Mouse (Mus musculus): ENCODE measurements around the gene Spsb2. TPM values are rescaled to one million over a fixed set of nuclear protein-coding genes. Genes with fewer than 3 reads are reported as not detected.

Gene Spsb2
- polyA plus RNA-seq (2014; fragmentation: Illumina TruSeq; extraction: RNeasy Lipid Tissue Mini Kit (QIAGEN cat#74804); ENCODE audit: insufficient read depth, low read depth, low replicate concordance) = 15.0 TPM

DNA sequence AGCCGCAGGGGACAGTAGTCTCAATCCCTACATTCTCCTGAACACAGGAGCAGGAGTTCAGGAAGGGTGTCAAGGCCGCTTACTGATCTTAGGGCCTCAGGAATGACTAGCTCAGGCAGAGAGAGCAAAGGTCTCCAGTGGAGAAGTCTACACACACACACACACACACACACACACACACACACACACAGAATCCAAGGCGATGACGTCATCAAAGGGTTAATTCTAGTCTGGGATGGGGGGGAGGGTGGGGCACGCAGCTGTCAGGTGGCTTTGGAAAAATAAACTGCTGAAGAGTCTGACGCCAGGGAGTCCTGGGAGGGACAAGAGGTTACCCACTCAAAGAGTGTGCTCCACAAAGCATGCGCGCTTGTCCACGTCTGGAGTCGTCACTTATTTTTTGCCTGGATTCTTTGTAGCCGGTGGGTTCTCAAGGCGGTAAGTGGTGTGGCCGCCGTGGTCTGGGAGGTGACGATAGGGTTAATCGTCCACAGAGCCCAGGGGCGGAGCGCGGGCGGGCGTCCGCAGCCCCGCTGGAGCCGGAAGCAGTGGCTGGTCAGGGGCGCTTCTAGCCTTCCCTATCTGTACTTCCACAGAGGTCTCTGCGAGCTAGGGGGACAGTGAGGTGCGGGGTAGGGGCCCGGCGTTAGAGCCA is at the start of gene Spsb2:
Gene Spsb2 (plus strand): TSS at position 304 of the 655 bp plus-strand sequence.

DNA sequence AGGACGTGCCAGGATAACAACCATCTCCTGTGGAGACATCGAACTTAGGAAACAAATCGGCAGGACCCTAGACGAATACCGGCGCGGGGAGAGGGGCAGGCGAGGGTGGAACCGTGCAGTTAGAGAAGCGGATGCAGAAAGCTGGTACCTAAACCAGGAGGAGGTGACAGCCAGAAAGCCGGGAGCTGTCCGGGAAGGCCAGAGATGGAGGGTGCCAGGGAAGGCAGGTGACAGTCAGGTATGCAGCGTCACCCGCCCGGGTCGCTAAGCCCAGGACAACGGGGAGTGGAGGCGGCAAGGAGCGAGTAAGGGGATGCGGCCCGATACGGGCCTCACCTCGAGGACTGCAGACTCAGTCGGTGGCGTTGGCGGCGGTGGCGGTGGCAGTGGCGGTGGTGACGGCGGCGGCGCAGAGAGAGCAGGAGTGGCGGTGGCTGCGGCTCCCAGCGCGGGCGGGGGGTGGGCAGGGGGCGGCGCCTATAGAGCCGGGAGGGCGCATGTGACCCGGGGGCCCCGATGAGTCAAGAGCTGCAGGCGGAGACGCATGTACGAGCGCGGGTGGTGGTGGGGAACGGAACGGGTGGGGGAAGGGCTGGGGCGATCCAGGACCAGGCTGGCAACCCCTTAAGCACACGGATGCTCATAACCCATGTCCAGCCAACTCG is 39.2 kb upstream of the Spsb2 start, which contains the start of gene Eno2:
Gene Eno2 (minus strand): TSS at position 573 of the 665 bp plus-strand sequence.

DNA sequence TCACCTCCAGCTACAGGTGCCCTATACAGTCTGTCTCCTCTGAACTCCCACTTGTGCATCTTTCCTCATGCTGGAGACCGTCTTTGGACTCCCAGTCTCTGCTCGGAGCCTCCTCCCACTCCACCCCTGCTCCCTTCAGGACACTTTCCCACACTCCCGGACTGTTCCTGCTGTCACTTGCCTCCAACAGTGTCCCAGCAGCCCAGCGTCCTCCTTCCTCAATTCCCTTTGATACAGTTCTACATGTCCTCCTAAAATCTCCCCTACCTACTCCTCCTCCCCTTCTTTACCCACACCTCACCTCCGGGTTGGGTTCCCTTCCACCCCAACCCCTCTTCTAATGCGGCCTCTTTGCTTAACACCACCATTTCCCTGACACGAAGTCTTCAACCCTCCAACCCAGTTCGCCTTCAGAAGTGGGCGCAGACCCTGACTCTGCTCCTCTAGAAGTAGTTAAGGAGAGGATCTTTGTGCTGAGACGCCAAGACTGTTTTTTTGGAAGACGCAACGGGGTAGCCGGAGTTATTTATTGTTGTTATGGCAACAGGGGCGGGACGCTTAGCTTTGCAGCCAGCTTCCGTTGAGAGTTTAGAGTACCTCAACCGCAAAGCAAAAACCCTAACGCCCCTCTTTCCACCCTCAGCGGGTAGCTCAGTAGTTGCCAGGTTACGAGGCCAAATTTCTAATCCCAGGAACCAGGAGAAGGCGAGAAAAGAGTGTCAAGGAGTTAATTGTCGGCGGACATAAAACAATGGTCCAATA is 29.1 kb upstream of the Spsb2 start, which contains the start of gene Lrrc23:
Gene Lrrc23 (minus strand): TSS at position 506 of the 762 bp plus-strand sequence.

DNA sequence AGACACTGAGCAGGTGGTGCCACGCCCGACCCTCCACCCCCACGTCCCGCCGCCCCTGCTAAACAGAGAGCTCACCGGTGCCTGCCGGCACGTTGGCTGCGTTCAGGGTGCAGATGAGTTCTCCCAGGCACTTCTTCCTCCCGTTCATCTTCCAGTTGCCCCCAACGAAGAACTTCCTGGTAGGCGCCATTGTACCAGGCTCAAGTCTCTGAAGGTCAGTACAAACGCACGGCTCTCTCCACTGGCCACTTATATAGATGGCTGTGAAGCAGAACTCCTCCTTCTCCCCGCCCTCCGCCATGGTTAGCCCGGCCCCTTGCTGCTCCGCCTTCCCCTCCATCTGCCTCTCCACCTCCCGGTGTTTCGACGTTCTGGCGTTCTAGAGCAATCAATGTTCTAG is 5.5 kb downstream of the Spsb2 start, which contains the start of gene Tpi1:
Gene Tpi1 (minus strand): TSS at position 364 of the 400 bp plus-strand sequence.

DNA sequence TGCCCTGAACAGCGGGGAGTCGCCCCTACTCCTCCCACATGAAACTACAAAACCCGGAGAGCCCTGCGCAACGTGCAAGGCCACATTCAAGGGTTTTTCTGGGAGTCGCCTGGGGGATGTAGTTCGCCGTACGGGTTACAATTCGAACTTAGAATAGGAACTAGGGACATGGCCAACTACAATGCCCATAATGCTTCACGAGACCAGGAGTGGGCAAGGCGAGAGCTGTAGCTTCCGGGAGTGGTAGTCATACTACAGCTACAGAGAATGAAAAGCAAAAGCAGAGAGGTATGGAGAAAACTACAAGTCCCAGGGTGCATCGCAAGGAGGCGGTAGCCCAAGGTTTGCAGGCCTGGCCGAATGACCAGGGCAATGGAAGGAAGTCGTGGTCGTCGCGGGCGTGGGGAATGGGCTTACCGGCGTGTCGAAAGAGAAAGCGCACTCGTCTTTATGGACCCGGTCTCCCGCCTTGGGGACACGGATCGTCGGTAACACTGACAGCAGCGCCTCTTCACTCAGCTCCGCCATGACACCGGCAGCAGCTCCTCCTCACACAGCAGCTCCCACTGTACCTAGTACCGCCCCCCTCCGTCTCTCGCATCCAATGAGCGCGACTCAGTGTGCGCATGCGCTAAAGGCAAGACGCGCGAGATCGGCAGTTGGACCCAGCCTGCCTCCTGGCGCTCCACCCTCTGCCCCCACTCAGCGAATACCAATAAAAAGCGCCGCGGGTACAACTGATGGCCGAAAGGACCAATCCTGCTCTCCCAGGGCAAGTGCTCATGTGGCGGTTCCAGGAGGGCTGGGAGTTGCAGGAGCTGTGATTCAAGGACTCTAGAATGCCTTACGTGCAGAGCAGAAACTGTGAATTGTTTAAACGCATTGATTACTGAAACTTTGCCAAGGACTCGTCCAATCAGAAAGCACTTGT is 20.7 kb downstream of the Spsb2 start, which contains the start of the genes Usp5 and Cdca3:
Gene Usp5 (minus strand): TSS at position 617 of the 931 bp plus-strand sequence.
Gene Cdca3 (plus strand): TSS at position 680 of the 931 bp plus-strand sequence.

DNA sequence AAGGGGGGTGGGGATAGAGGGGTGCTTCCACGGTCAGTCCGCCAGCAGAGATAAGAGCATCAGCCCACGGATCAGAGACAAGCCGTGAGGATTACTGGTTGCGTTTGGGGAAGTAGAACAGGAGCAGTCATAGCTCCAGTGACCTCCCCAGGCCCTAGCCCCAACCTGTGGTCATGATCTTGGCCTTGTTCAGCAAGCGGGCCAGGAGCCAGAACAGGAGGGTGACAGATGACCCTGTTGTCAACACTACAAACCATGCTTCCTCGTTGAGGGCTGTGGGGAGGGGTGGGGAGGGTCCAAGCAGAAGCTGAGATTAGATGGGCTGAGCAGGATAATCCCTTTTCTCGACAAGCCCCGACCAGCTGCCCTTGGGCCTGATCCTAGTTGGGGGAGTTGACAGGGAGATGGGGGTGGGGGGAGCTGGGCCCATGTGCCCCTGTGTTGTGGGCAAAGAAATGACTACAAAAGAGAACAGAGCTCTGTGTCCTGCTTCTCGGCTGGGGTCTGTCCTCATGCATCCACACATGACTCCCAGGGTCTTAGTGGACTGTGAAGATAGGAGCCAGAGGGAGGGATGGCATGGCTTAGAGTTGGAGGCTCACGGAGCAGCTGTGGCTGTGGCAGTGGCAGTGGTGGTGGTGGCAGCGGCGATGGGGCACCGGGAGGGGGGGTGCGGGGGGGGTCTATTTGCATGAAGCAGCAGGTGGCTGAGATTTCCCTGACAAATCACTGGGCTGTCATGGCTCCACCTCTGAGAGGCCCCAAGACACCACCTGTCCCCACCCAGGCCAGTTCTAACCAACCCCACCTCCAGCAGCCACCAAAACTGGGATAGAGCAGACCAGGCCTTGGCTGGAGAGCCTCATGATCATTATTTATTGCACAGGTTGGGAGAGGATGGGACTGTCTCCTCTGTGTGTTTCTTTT is 32.0 kb downstream of the Spsb2 start, which contains the start of gene Gnb3:
Gene Gnb3 (minus strand): TSS at position 35 of the 927 bp plus-strand sequence.

DNA sequence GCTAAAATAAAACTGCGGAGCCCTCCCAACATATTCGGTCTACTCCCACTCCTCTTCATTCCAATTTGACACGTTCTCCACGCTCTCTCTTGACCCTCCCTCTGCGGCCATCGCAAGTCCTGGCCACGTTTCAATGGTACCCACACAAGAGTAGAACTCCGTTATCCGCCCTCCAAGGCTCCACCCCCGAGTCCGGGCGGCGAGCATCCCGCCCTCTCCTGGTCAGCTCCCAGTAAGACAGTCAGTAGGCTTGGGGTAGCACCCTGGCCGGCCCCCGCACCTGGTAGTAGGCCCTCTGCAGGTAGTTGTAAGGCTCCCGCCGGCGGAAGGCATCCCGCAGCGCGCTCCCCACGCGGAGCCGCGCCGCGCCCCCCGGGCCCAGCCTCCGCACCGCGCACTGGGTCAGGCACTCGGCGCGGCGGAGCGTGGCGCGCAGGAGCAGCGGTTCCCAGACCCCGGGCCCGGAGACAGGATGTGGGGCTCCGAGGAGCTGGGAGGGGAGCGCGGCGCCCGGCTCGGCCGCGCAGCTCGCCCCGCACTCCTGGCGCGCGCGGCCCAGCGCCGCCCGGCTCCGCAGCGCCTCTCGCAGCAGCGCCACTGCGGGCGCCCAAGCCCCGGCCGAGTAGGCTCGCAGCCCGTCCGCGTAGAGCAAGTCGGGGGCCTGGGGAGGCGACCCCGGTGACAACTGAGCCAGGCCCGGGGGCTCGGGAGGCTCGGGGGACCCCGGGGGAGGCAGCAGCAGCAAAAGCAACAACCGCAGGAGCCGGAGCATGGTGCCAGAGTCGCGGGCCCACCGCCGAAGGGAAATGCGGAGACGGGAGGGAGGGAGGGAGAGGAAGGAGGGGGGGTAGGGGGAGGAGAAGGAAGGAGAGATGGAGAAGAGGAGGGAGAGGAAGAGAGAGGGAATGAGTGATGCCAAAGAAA is 48.7 kb downstream of the Spsb2 start, which contains the start of gene P3h3:
Gene P3h3 (minus strand): TSS at position 837 of the 924 bp plus-strand sequence.

Other genes starting within 250 kb of the Spsb2 start
- not detected for gene C1rb, start 238.4 kb upstream of the Spsb2 start, polyA plus RNA-seq (2014; fragmentation: Illumina TruSeq; extraction: RNeasy Lipid Tissue Mini Kit (QIAGEN cat#74804); ENCODE audit: insufficient read depth, low read depth, low replicate concordance)
- not detected for gene C1s2, start 172.6 kb upstream of the Spsb2 start, polyA plus RNA-seq (2014; fragmentation: Illumina TruSeq; extraction: RNeasy Lipid Tissue Mini Kit (QIAGEN cat#74804); ENCODE audit: insufficient read depth, low read depth, low replicate concordance)
- gene Lpcat3, start 145.6 kb upstream of the Spsb2 start, polyA plus RNA-seq (2014; fragmentation: Illumina TruSeq; extraction: RNeasy Lipid Tissue Mini Kit (QIAGEN cat#74804); ENCODE audit: insufficient read depth, low read depth, low replicate concordance) = 29.1 TPM
- gene Emg1, start 96.5 kb upstream of the Spsb2 start, polyA plus RNA-seq (2014; fragmentation: Illumina TruSeq; extraction: RNeasy Lipid Tissue Mini Kit (QIAGEN cat#74804); ENCODE audit: insufficient read depth, low read depth, low replicate concordance) = 102 TPM
- 92.0 TPM for gene Phb2, start 96.3 kb upstream of the Spsb2 start, polyA plus RNA-seq (2014; fragmentation: Illumina TruSeq; extraction: RNeasy Lipid Tissue Mini Kit (QIAGEN cat#74804); ENCODE audit: insufficient read depth, low read depth, low replicate concordance)
- 42.2 TPM for gene Ptpn6, start 69.9 kb upstream of the Spsb2 start, polyA plus RNA-seq (2014; fragmentation: Illumina TruSeq; extraction: RNeasy Lipid Tissue Mini Kit (QIAGEN cat#74804); ENCODE audit: insufficient read depth, low read depth, low replicate concordance)
- gene Grcc10, start 67.3 kb upstream of the Spsb2 start, polyA plus RNA-seq (2014; fragmentation: Illumina TruSeq; extraction: RNeasy Lipid Tissue Mini Kit (QIAGEN cat#74804); ENCODE audit: insufficient read depth, low read depth, low replicate concordance) = 242 TPM
- not detected for gene Gm45234, start 52.6 kb upstream of the Spsb2 start, polyA plus RNA-seq (2014; fragmentation: Illumina TruSeq; extraction: RNeasy Lipid Tissue Mini Kit (QIAGEN cat#74804); ENCODE audit: insufficient read depth, low read depth, low replicate concordance)
- gene Atn1, start 52.1 kb upstream of the Spsb2 start, polyA plus RNA-seq (2014; fragmentation: Illumina TruSeq; extraction: RNeasy Lipid Tissue Mini Kit (QIAGEN cat#74804); ENCODE audit: insufficient read depth, low read depth, low replicate concordance) = 13.2 TPM
- 1.5 TPM for gene Eno2, start 39.0 kb upstream of the Spsb2 start, polyA plus RNA-seq (2014; fragmentation: Illumina TruSeq; extraction: RNeasy Lipid Tissue Mini Kit (QIAGEN cat#74804); ENCODE audit: insufficient read depth, low read depth, low replicate concordance)
- 33.3 TPM for gene Lrrc23, start 28.9 kb upstream of the Spsb2 start, polyA plus RNA-seq (2014; fragmentation: Illumina TruSeq; extraction: RNeasy Lipid Tissue Mini Kit (QIAGEN cat#74804); ENCODE audit: insufficient read depth, low read depth, low replicate concordance)
- 125 TPM for gene Tpi1, start 5.6 kb downstream of the Spsb2 start, polyA plus RNA-seq (2014; fragmentation: Illumina TruSeq; extraction: RNeasy Lipid Tissue Mini Kit (QIAGEN cat#74804); ENCODE audit: insufficient read depth, low read depth, low replicate concordance)
- gene Usp5, start 20.8 kb downstream of the Spsb2 start, polyA plus RNA-seq (2014; fragmentation: Illumina TruSeq; extraction: RNeasy Lipid Tissue Mini Kit (QIAGEN cat#74804); ENCODE audit: insufficient read depth, low read depth, low replicate concordance) = 35.8 TPM
- 2.7 TPM for gene Cdca3, start 20.9 kb downstream of the Spsb2 start, polyA plus RNA-seq (2014; fragmentation: Illumina TruSeq; extraction: RNeasy Lipid Tissue Mini Kit (QIAGEN cat#74804); ENCODE audit: insufficient read depth, low read depth, low replicate concordance)
- gene Gnb3, start 31.6 kb downstream of the Spsb2 start, polyA plus RNA-seq (2014; fragmentation: Illumina TruSeq; extraction: RNeasy Lipid Tissue Mini Kit (QIAGEN cat#74804); ENCODE audit: insufficient read depth, low read depth, low replicate concordance) = not detected
- gene P3h3, start 49.1 kb downstream of the Spsb2 start, polyA plus RNA-seq (2014; fragmentation: Illumina TruSeq; extraction: RNeasy Lipid Tissue Mini Kit (QIAGEN cat#74804); ENCODE audit: insufficient read depth, low read depth, low replicate concordance) = 16.9 TPM
- gene Gpr162, start 55.3 kb downstream of the Spsb2 start, polyA plus RNA-seq (2014; fragmentation: Illumina TruSeq; extraction: RNeasy Lipid Tissue Mini Kit (QIAGEN cat#74804); ENCODE audit: insufficient read depth, low read depth, low replicate concordance) = 0.08 TPM
- 2.3 TPM for gene Cd4, start 79.6 kb downstream of the Spsb2 start, polyA plus RNA-seq (2014; fragmentation: Illumina TruSeq; extraction: RNeasy Lipid Tissue Mini Kit (QIAGEN cat#74804); ENCODE audit: insufficient read depth, low read depth, low replicate concordance)
- gene Lag3, start 103.0 kb downstream of the Spsb2 start, polyA plus RNA-seq (2014; fragmentation: Illumina TruSeq; extraction: RNeasy Lipid Tissue Mini Kit (QIAGEN cat#74804); ENCODE audit: insufficient read depth, low read depth, low replicate concordance) = 1.4 TPM
- gene Ptms, start 111.4 kb downstream of the Spsb2 start, polyA plus RNA-seq (2014; fragmentation: Illumina TruSeq; extraction: RNeasy Lipid Tissue Mini Kit (QIAGEN cat#74804); ENCODE audit: insufficient read depth, low read depth, low replicate concordance) = 863 TPM
- 166 TPM for gene Mlf2, start 122.7 kb downstream of the Spsb2 start, polyA plus RNA-seq (2014; fragmentation: Illumina TruSeq; extraction: RNeasy Lipid Tissue Mini Kit (QIAGEN cat#74804); ENCODE audit: insufficient read depth, low read depth, low replicate concordance)
- 66.9 TPM for gene Cops7a, start 156.9 kb downstream of the Spsb2 start, polyA plus RNA-seq (2014; fragmentation: Illumina TruSeq; extraction: RNeasy Lipid Tissue Mini Kit (QIAGEN cat#74804); ENCODE audit: insufficient read depth, low read depth, low replicate concordance)
- 0.85 TPM for gene Pianp, start 188.0 kb downstream of the Spsb2 start, polyA plus RNA-seq (2014; fragmentation: Illumina TruSeq; extraction: RNeasy Lipid Tissue Mini Kit (QIAGEN cat#74804); ENCODE audit: insufficient read depth, low read depth, low replicate concordance)
- 14.9 TPM for gene Zfp384, start 200.5 kb downstream of the Spsb2 start, polyA plus RNA-seq (2014; fragmentation: Illumina TruSeq; extraction: RNeasy Lipid Tissue Mini Kit (QIAGEN cat#74804); ENCODE audit: insufficient read depth, low read depth, low replicate concordance)
- gene Ing4, start 231.1 kb downstream of the Spsb2 start, polyA plus RNA-seq (2014; fragmentation: Illumina TruSeq; extraction: RNeasy Lipid Tissue Mini Kit (QIAGEN cat#74804); ENCODE audit: insufficient read depth, low read depth, low replicate concordance) = 48.9 TPM
- 5.7 TPM for gene Acrbp, start 241.0 kb downstream of the Spsb2 start, polyA plus RNA-seq (2014; fragmentation: Illumina TruSeq; extraction: RNeasy Lipid Tissue Mini Kit (QIAGEN cat#74804); ENCODE audit: insufficient read depth, low read depth, low replicate concordance)

Measured in lung, adult 10 weeks (tissue).